Mouse (Mus musculus) colon, adult 2 months (tissue): ENCODE measurements around the gene Mst1. TPM values are rescaled to one million over a fixed set of nuclear protein-coding genes. Genes with fewer than 3 reads are reported as not detected.

Experiments used
- polyA plus RNA-seq: library from polyadenylated mRNA; depleted of rRNA; stranded (reverse); fragments of >200 nt; gene quantifications from 2 replicates; pipeline ENCODE4 v1.2.3, GENCODE M21; 2012; rRNA removed

Gene Mst1
- 0.31 and 0.59 TPM in 2 replicates for polyA plus RNA-seq

DNA sequence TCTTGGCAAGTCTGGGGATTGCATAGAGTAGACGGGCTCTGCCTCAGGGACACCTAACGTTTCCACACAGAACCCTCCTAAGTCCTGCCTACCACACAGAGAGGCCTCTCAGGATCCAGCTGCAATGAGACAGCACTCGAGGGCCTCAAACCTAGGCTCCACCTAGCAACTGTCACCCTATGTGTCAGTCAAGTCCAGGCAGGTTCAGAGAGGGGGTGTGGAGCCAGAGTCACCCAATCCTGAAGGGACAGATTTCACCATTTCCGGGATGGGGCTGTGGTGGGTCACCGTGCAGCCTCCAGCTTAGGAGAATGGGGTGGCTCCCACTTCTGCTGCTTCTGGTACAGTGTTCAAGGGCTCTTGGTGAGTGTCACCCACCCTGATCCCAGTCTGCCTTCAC, at the start of gene Mst1:
TSS of gene Mst1 (plus strand) at position 269 of the 400 bp plus-strand sequence.

DNA sequence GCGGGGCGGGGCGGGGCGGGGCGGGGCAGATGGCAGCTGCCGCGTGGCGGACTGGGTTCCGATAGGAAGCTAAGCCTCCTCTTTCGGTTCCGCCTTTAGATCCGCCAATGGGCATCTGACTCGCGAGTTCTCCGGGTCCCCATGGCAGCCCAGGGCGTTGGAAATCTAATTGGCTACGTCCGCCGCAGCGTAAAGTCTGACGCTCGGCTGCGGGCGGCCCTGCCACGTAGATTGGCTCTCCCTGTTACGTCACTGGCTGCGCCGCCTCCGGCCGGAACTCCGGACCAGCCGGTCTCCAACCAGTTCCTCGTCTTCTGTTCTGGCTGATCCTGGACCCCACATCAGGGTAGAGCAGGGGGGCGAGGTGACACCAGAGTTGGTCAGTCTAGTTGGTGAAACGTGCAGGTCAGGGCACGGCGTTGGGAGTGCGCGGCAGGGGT, 31.2 kb upstream of the Mst1 start, which contains the start of gene Gmppb:
TSS of gene Gmppb (plus strand) at position 227 of the 440 bp plus-strand sequence.

DNA sequence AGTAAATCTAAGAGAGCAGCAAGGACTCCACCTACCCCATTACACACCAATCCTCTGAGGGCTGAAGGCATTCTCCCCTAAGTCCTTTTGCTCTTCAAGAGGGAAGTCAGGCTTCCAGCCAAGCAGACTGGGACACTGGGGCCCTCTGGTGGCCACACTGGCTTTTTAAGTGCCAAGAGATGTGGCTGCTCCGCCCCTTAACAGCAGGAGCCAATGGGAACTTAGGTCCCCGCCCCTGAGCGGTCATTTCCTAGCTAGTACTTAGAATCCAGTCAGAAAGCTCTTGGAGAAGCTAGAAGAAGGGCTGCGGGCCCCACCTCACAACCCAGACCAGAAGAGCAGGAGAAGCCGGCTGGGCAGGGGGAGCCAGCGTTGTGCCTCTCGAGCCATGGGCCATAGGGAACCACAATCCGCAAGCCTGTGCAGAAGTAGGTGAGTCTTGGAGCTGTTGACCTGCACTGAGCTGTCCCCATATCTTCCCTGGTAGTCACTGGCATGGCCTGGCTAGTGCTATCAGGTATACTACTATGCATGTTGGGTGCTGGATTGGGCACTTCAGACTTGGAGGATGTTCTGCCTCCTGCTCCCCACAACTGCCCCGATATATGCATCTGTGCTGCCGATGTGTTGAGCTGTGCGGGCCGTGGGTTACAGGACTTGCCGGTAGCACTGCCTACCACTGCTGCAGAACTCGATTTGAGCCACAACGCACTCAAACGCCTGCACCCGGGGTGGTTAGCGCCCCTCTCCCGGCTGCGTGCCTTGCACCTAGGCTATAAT, 27.2 kb upstream of the Mst1 start, which contains the start of gene Amigo3:
TSS of gene Amigo3 (plus strand) at position 275 of the 780 bp plus-strand sequence.

DNA sequence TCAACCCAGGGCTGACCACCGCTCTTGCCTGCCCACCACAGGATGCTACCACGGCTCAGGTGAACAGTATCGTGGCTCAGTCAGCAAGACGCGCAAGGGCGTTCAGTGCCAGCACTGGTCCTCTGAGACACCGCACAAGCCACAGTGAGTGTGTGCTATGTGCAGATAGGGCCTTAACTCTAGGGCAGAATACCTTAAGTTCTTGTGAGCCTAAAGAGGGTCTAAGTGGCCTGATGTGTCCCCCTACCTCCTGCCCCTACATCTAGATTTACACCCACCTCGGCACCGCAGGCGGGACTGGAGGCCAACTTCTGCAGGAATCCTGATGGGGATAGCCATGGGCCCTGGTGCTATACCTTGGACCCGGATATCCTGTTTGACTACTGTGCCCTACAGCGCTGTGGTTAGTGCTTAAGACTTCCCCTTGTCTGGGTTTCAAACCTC, 2.8 kb downstream of the Mst1 start, which contains the start of gene Rnf123:
TSS of gene Rnf123 (minus strand) at position 359 of the 444 bp plus-strand sequence.

DNA sequence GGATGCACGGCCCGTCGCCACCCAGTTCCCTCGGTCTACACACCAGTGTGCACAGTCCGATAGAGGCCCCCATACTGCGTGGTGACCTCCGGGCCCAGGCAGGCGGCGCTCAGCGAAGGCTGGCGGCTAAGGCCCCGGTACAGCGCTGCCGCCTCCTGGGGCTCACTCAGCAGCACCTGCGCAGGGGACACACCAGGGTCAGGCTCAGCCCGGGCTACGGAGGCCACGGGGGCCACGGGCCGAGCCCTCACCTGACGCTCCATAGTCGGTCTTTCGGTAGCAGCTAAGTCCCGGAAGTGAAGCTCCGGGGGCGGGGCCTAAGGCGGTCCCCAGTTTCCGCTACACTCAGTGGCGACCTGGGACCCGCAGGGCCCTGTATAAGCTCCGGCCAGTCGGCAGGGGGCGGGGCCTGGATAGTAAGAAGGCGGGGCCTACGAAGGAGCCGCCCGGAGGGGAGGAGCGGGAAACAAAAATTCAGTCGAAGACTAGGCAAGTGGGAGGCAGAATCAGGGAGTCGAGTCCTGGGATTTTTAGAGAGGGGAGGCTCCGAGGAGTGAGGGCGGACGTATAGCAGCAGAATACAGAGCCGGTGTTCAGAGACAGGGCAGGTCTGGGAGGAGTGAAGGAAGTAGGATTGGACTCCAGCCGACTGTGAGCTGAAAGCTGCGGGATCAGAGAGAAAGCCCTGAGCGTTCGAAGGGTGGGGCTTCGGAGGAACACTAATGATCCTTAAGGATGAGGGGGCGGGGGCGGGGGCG, 14.1 kb downstream of the Mst1 start, which contains the start of gene Apeh:
TSS of gene Apeh (minus strand) at position 423 of the 758 bp plus-strand sequence.

Other genes starting within 250 kb of the Mst1 start
- gene Rbm6, start 207.2 kb upstream of the Mst1 start, polyA plus RNA-seq: 9.4 and 10.8 TPM in 2 replicates
- gene Mon1a, start 192.3 kb upstream of the Mst1 start, polyA plus RNA-seq: 81.4 and 99.9 TPM in 2 replicates
- 114 and 117 TPM in 2 replicates for gene Mst1r, start 173.6 kb upstream of the Mst1 start, polyA plus RNA-seq
- gene Actl11, start 152.0 kb upstream of the Mst1 start, polyA plus RNA-seq: 0.02 TPM in 1 of 2 replicates, not detected in the other
- 0.03 TPM in 1 of 2 replicates, not detected in the other for gene Camkv, start 144.8 kb upstream of the Mst1 start, polyA plus RNA-seq
- 1.1 and 3.8 TPM in 2 replicates for gene Traip, start 130.3 kb upstream of the Mst1 start, polyA plus RNA-seq
- gene Uba7, start 104.9 kb upstream of the Mst1 start, polyA plus RNA-seq: 53.4 and 66.2 TPM in 2 replicates
- 0.10 TPM in 1 of 2 replicates, not detected in the other for gene Gm20661, start 97.4 kb upstream of the Mst1 start, polyA plus RNA-seq
- 4.4 and 6.8 TPM in 2 replicates for gene Inka1, start 94.6 kb upstream of the Mst1 start, polyA plus RNA-seq
- gene Cdhr4, start 87.9 kb upstream of the Mst1 start, polyA plus RNA-seq: 0.35 and 1.2 TPM in 2 replicates
- gene Gm20662, start 84.1 kb upstream of the Mst1 start, polyA plus RNA-seq: 0.93 and 1.1 TPM in 2 replicates
- gene Ip6k1, start 77.9 kb upstream of the Mst1 start, polyA plus RNA-seq: 112 and 139 TPM in 2 replicates
- gene Gmppb, start 31.2 kb upstream of the Mst1 start, polyA plus RNA-seq: 37.4 and 38.5 TPM in 2 replicates
- gene Amigo3, start 27.3 kb upstream of the Mst1 start, polyA plus RNA-seq: 13.0 and 13.5 TPM in 2 replicates
- 79.7 and 82.5 TPM in 2 replicates for gene Rnf123, start 2.9 kb downstream of the Mst1 start, polyA plus RNA-seq
- gene Apeh, start 14.2 kb downstream of the Mst1 start, polyA plus RNA-seq: 125 and 159 TPM in 2 replicates
- gene Bsn, start 109.9 kb downstream of the Mst1 start, polyA plus RNA-seq: 3.3 and 3.5 TPM in 2 replicates
- gene Dag1, start 183.5 kb downstream of the Mst1 start, polyA plus RNA-seq: 69.1 and 74.7 TPM in 2 replicates
- gene Nicn1, start 210.0 kb downstream of the Mst1 start, polyA plus RNA-seq: 10.7 and 12.1 TPM in 2 replicates
- 8.7 and 10.3 TPM in 2 replicates for gene Amt, start 216.4 kb downstream of the Mst1 start, polyA plus RNA-seq
- gene Rhoa, start 225.7 kb downstream of the Mst1 start, polyA plus RNA-seq: 90.9 and 92.1 TPM in 2 replicates
- gene Tcta, start 225.7 kb downstream of the Mst1 start, polyA plus RNA-seq: 44.9 and 50.3 TPM in 2 replicates